Mouse (Mus musculus): ENCODE measurements around the gene Ranbp3.
"Not testable (repeated sequence)": the region's sequence is repeated elsewhere in the genome, so short reads cannot be mapped to it uniquely, and the experiment has no call there.

Ranbp3 gene

DNA sequence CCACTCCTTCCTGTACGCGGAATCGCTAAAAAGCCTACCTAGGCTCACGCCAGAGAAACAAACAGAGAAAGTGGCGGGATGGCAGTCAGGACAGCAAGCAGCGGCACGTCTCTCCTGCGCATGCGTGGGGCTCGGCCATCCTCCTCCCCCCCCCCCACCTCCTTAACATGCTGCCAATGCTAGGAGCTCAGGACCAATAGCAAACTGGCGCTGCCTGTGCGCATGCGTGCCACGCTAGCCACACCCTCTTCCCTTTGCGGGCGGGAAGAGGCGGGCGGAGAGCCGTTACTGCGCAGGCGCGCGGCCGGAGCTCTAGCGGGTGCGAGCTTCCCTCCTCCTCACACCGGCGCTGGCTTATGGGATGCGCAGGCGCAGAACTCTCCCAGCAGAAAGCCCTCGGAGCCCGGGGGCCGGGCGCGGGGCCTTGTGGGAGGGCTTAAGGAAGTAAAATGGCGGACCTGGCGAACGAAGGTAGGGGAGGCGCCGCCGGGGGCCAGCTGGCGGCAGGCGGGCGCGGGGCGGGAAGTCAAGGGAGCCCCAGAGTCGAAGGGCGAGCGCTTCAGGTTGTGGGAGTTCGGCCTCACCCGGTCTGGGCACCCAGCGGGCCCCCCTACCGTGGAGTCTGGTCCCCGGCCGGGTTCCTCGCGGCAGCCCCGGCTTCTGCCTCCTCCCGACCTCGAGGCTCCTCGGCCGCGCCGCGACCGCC is at the start of gene Ranbp3:
Gene Ranbp3 (plus strand): TSS at position 354 of the 706 bp plus-strand sequence.
- peak; percentile 98 to 99 for DNase-seq (ENCODE audit: low read depth in 2 of 2, low spot score in 2 of 2)

DNA sequence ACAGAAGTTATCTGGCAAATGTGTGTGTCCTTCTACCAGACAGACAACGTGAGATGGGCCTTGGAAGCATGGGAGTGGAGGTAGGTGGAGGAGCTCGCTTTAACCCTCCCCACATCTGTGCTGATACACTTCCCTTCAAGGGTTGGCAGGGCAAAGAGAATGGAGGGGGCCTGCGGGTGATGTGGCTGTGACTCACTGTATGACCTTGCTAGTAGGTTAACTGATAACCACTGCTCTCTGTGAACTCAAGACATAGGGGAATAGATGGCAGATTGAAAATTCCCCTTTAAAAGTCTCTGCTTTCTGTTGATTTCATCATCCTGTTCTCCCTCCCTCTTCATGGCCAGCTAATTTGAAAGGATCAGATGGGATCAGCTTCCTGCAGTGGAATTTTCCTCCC is 47.6 kb upstream of the Ranbp3 start:
- DNase-seq (ENCODE audit: low read depth in 2 of 2, low spot score in 2 of 2), result no peak

DNA sequence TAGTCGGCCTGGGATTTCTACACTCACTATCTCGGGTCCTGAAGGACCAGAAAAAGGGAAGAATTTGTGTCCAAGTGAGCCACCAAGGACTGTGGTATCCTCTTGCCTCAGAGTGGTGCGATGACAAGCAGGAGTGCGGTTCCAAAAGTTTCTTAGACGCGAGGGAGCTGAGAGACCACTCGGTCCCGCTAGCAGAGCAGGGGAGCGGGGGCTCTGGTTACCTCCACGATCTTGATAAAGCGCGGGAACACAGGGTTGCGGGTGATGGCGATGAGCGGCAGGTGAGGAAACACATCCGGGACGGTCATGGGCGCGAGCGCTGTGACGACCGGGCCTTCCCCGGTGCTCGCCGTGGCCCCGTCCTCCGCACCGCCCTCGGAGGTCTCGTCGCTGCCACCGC is 46.8 kb upstream of the Ranbp3 start:
- DNase-seq (ENCODE audit: low read depth in 2 of 2, low spot score in 2 of 2), result no peak

DNA sequence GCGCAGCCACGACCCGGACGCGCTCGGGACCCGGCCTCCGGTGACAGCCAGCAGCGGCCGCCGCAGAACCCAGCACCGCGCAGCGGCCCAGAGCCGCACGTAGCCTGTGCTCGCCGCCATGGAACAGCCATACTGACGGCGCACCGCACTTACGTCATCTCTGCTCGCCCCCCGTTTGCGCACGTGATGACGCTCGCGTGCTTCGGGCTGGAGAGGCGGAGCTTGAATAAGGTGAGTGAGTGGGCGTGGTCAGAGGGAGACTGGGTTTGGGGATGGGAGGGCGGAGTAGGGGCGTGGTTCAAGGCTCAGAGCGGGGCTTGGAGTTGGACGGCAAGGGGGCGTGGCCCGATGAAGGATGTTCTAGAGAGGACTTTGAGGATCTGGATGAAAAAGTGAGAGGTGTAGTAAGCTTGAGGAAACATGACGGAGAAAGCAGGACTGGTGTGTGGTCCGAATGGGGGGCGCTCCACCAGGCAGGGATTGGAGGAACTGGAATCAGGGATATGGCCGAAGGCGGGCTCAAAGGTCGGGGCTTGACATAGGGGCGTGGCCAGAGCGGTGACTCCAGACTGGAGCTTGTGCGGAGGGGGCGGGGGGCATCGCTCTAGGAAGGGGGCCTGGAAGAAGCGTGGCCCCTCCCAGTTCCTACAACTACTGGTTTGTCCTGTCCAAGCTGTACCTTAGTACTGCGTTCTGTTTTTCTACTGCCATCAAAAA is 46.2 kb upstream of the Ranbp3 start, which contains the start of gene Lonp1:
Gene Lonp1 (minus strand): TSS at position 134 of the 717 bp plus-strand sequence.
- peak; percentile 91 to 97 for DNase-seq (ENCODE audit: low read depth in 2 of 2, low spot score in 2 of 2)

DNA sequence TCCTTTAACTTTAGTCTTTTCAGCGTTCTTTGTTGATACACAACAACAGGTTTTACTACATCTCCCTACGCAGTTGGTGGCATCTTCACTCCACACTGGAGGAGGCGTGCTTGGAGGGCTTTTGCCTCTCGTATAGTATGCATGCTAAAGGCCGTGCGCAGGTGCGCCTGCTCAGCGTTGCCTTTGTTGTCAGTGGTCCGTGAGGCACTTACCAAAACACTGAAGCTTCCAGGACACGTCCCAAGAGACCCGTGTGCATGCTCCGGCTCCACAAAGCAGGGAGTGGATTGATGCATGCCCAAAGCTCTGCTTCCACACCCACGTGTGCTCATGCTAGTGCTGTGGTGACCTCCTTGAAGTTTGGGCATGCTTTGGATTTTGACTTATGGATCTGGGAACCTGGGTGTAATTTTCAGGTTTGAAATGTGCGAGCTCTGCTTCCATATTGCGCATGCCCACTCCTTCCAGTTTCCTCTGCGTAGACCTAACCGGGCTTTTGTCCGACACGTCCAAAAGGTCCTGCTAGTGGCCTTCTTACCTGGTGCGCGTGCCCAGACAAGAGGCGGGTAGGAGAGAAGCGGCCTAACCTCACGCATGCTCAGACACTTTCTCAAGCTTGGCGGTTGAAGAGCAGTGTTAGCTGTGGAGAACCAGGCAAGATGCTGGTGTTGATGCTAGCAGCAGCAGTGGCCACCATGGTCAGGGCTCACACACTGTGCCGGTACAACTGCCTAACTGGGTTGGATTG is 45.4 kb upstream of the Ranbp3 start, which contains the start of gene Catsperd:
Gene Catsperd (plus strand): TSS at position 614 of the 748 bp plus-strand sequence.
- DNase-seq (ENCODE audit: low read depth in 2 of 2, low spot score in 2 of 2), result no peak

GRCm38 (mm10) chr17:56629800-56630781 is 43.0 kb upstream of the Ranbp3 start:
- DNase-seq (ENCODE audit: low read depth in 2 of 2, low spot score in 2 of 2), result not testable (repeated sequence)

DNA sequence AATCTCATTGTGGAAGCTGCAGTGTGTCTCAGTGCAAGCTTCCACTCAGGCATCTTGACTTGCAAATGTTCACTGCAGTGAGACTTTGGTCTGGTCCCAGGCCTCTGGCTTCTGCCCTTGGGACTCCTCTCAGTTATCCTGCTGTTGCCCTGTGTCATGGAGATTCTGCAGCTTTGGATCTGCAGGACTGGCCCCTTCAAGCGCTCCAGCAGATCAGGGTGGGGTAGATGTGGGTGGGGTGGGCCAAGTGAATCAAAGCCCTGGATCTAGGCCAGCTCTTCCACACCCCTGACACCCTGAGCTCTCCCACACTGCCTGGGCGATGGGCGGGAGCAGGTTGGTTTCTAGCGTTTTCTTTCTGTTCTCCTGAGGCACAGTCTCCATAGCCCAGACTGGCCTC is 41.3 kb upstream of the Ranbp3 start:
- no peak for DNase-seq (ENCODE audit: low read depth in 2 of 2, low spot score in 2 of 2)

DNA sequence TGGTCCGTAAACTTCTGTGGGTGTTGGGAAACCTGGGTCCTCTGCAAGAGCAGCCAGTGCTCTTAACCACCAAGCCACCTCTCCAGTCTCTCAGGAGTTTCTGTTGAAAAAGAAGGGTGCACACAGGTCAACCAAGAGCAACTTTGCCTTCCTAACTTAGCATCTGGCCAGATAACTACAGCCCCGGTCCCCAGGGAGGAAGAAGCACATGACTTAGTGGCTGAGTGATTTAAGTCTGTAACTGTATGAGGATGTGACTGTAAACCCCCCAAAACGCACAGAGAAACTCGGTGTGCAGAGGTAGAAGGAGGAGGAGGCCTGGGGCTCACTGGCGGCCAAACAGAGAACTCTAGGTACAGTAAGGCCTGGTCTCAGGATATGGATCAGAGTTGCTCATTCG is 39.1 kb upstream of the Ranbp3 start:
- no peak for DNase-seq (ENCODE audit: low read depth in 2 of 2, low spot score in 2 of 2)

DNA sequence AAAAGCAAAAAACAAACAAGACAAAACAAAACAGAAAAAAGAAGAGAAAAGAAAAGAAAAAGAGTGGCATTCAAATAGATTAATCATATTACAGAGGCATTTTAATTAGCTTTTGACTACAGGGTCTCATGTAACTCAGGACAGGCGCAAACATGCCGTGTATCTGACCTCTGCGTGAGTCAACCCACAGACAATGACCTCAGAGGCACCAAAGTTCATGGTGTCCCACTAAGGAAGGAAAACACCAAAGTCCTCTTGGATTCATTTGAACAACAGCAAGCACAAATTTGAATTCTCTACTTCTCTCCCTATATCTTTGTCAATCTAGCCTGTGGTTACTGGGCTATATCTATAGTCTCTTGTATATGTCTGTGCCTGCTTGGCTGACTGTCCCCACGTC is 29.9 kb upstream of the Ranbp3 start:
- no peak for DNase-seq (ENCODE audit: low read depth in 2 of 2, low spot score in 2 of 2)

GRCm38 (mm10) chr17:56647546-56647945 is 25.5 kb upstream of the Ranbp3 start:
- no peak for DNase-seq (ENCODE audit: low read depth in 2 of 2, low spot score in 2 of 2)

DNA sequence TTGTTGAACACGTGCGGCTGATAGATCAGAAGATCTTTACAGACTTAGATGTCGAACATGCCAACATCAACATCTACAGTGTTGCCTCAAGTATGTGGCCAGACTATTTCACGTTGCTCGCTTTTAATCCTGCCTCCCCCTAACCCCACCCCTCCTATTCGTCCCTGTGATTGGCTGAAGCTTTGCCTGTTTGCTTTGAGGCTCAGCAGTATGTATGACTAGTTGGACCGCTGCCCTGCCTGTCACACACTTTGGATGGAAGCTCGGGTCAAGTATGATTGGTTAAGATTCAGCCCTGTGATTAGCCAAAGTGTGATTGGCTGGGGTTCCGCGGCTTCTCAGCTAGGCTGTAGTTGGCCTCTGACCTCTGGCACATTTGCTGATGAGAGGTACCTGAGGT is 21.3 kb upstream of the Ranbp3 start:
- no peak for DNase-seq (ENCODE audit: low read depth in 2 of 2, low spot score in 2 of 2)

DNA sequence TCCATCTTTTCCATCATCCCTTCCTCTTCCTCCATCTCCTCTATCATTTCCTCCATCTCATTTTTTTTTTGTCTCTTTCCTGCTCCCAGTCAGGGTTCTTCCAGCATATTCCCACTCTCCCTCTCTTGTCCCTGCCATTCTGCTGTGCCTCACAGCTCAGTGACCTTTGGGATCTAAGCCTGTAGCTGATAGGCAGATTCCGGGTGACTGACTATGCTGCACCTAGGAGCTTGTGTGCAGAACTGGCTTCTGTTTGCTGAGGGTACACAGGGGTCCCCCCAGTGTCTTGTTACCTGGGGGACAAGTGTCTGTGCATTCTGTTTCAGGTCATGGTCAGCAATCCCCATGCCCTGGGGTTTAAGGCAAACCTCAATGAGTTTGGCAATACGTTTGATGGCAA is 18.3 kb upstream of the Ranbp3 start:
- no peak for DNase-seq (ENCODE audit: low read depth in 2 of 2, low spot score in 2 of 2)

- DNase-seq (ENCODE audit: low read depth in 2 of 2, low spot score in 2 of 2), result no peak
Observed at GRCm38 (mm10) chr17:56655311-56655710, 17.8 kb upstream of the Ranbp3 start.

DNA sequence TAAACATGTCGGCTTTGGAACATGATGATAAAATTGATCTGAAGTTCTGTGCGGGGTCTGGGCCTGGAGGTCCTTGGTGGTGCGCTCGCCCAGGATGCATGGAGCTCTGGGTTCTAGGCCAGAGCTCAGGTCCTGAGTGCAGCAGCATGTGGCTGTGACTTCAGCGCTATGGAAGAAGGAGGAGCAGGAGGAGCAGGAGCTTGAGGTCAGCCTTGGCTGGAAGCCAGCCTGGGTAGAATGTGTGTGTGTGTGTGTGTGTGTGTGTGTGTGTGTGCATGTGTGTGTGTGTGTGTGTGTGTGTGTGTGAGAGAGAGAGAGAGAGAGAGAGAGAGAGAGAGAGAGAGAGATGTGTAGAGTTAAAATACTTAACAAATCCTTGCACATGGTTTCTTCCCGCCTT is 16.9 kb upstream of the Ranbp3 start:
- DNase-seq (ENCODE audit: low read depth in 2 of 2, low spot score in 2 of 2), result no peak

DNA sequence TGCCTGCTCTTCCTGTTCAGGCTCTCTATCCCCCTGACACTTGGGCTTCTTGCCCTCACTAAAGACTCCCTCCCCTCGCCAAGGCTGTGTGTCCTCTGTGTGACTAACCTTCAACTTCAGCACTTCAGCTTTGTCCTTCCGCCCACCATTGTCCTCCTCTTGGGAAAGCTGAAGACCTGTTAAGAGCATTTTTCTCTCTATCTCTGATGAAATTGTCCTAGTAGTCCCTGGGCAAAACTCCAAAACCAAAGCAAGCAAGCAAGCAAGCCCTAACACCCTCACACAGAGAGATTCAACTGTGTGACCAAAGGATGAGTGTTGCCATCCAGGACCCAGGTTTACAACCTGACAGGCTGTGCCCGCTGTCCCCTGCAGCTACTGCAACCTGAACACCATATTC is 9.4 kb upstream of the Ranbp3 start:
- no peak for DNase-seq (ENCODE audit: low read depth in 2 of 2, low spot score in 2 of 2)

DNA sequence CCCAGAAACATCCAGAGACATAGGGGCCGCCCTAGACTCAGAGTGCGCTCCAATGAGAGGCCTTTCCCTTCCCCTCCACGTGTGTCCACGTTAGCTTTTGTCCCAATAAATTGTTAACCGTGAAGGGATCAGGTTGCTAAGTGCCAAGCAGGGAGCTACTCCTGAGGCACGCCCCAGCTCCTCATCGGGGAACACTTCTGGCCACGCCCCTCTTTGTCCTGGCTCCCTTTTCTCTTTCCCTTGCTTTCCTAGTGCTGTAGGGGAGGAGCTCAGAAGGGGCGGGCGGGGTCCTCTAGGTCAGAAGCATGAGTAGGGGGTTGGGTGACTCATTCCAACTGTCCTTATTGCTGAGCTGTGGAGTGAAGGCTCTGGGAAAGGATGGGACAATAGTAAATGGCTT is 8.8 kb upstream of the Ranbp3 start:
- DNase-seq (ENCODE audit: low read depth in 2 of 2, low spot score in 2 of 2), result no peak

DNA sequence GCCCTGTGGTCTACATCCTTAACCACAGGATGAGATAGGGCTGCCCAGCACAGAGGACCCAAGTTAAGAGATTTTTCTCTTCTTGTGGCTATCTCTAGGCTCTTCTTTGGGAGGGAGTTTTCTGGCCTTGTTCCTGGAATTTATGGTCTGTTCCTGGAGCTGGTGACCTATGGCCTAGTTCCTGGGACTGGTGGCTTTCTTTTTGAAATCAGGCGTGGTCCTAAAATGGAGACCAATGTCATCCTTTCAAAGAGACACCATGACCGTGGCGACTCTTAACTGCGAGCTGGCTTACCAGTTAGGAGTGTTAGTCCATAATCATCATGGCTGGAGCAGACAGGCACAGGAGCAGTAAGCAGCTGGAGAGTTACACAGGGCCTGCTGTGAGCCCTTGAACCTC is 6.7 kb upstream of the Ranbp3 start:
- DNase-seq (ENCODE audit: low read depth in 2 of 2, low spot score in 2 of 2), result no peak

DNA sequence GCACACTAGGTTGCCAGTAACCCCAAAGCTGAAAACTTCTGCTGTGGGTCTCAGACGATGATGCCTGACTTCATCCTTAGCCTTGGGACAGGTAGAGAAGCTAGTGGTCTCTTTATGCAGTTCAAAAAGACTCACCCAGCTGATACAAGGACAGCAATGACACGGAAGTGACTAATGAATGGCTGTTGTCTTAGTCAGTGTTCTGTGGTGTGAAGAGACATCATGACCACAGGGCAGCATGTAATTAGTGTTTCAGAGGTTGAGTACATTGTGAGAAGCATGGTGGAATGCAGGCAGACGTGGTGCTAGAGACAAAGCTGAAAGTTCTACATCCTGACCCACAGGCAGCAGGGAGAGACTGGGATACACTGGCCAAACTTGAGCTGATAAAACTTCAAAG is 5.5 kb upstream of the Ranbp3 start:
- no peak for DNase-seq (ENCODE audit: low read depth in 2 of 2, low spot score in 2 of 2)

GRCm38 (mm10) chr17:56668384-56669144 is 4.5 kb upstream of the Ranbp3 start:
- DNase-seq (ENCODE audit: low read depth in 2 of 2, low spot score in 2 of 2), result peak; percentile 79 to 85

DNA sequence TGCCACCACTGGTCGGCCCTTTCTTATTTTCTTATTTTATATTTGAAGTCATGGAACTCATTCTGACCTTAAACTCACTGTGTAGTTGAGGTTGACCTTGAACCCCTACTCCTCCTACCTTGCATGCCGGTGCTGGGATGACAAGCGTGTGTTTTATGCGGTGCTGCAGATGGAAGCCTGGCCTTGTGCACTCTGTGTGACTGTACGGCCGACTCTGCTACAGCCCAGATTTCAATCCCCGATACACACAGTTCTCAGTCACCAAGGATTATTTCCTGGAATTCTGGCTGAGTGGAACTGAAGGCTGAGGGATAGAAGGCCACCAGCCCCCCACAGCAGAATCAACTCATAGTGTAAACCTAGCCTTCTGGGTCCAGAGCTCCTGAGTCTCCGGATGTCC is 3.3 kb upstream of the Ranbp3 start:
- DNase-seq (ENCODE audit: low read depth in 2 of 2, low spot score in 2 of 2), result no peak
